Mouse (Mus musculus): ENCODE measurements around the gene Ppp1r27. TPM values are rescaled to one million over a fixed set of nuclear protein-coding genes. Genes with fewer than 3 reads are reported as not detected.

Gene Ppp1r27
- polyA plus RNA-seq, 1 experiment from 2014 or later = not detected

DNA sequence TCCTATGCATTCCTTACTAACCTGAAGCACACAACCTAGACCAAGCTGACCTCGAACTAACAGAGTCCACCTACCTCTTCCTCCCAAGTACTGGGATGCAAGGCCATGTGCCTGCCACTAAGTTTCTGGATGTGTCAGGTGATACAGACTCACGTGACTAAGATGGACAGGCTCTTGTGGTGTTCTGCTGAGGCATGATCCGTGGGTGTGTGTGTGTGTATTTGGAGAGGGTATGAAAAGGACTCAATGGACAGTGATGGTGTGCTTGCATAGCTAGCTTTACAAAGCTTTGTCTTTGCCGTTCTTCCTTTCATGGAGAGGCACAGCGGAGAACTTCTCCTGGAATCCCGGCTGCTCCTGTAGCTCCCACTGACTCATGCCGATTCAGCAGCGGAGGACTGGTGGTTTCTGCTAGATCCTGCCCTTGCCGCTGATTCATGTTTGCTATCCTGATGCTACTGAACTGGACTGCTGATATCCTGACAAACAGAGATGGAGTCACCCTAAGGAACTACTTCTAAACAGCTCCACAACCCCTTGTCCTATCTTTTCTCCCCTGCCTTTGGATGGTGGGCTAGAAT, 42.6 kb downstream of the Ppp1r27 start:
- Histone ChIP-seq H3K27ac (ENCODE audit: low read depth, low read length) (no peak overlapping the region), H3K4me1 (ENCODE audit: control insufficient read depth, insufficient read depth, low read length) (peaks cover 3% of the 10 kb centered on the region; the same call in 1 of the 2 replicates), H3K36me3 (ENCODE audit: control insufficient read depth, insufficient read depth, low read length) (no peaks in the 10 kb centered on the region), H3K27me3 (ENCODE audit: control insufficient read depth, insufficient read depth, low read length) (no peaks in the 10 kb centered on the region), H3K9me3 (replicated peaks; ENCODE audit: control insufficient read depth, low read length) (no peaks in the 10 kb centered on the region), H3K9ac (ENCODE audit: low read depth, low read length) (no peak overlapping the region), H3K4me2 (no peak overlapping the region), H3K4me3 (ENCODE audit: low read depth, low read length) (no peak overlapping the region)
- 75% methylated on average over 9 of the region's 9 CpGs for WGBS (ENCODE audit: insufficient replicate concordance)
- no peak for ATAC-seq (replicated peaks; ENCODE audit: insufficient number of reproducible peaks, low FRiP score, low TSS enrichment)

DNA sequence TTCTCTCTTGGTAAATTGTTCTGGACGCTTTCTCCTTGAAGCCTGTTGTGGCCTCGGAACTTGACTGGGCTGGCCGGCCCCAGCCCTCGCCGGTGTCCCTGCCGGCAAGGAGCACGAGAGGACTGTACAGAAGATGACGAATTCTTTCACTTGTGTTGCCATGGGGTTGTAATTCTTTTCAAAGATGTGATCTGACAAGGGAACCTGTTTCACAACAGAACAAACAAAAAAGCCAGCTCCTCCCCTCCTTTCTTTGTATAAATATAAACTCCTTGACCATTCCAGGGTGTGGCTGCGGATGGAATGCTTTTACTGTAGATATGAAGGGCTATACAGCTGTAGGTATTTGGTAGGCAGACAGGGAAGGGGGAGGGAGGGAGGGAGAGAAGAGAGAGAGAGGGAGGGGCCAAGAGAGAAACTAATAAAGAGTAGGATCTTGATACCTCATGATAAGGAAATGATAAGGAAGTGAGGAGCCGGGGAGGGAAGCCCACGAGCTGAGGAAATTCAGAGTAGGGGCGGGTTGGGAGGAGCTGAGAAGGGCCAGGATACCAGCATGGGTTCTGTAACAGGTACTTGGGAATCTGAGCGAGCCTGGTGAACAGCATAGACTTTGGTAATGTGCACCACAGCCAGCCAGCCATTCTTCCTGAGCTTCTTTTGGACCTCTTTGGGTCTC, 43.2 kb downstream of the Ppp1r27 start:
- peaks cover 3% of the 10 kb centered on the region; the same call in 1 of the 2 replicates for H3K4me1 ChIP-seq (ENCODE audit: control insufficient read depth, insufficient read depth, low read length)
- no peak overlapping the region for H3K4me3 ChIP-seq (ENCODE audit: low read depth, low read length)
- H3K27me3 ChIP-seq (ENCODE audit: control insufficient read depth, insufficient read depth, low read length) = no peaks in the 10 kb centered on the region
- WGBS (ENCODE audit: insufficient replicate concordance) = 66% methylated on average over 13 of the region's 13 CpGs
- no peaks in the 10 kb centered on the region for H3K9me3 ChIP-seq (replicated peaks; ENCODE audit: control insufficient read depth, low read length)
- no peak overlapping the region for H3K27ac ChIP-seq (ENCODE audit: low read depth, low read length)
- no peak overlapping the region for H3K4me2 ChIP-seq
- H3K9ac ChIP-seq (ENCODE audit: low read depth, low read length) = no peak overlapping the region
- ATAC-seq (replicated peaks; ENCODE audit: insufficient number of reproducible peaks, low FRiP score, low TSS enrichment) = no peak
- no peaks in the 10 kb centered on the region for H3K36me3 ChIP-seq (ENCODE audit: control insufficient read depth, insufficient read depth, low read length)

DNA sequence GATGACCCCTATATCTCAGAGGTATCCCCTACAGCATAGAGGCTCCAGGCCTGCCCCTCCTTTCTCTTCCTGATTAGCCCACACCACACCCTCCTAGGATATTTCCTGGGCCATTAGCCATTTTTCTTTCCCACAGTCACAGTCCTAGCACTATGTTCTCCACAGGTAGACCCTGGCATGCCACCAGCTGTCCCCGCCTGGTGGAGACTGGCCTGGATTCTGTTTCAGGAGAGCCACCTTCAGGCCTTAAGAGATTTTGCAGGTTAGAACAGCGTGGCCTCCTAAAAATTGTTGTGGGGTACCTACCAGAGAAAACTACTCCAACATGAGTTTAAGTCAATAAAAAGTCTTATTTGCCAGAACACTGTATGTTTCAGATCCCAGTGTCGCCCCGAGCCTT, 44.0 kb downstream of the Ppp1r27 start:
- Histone ChIP-seq H3K4me2 (no peak overlapping the region), H3K4me1 (ENCODE audit: control insufficient read depth, insufficient read depth, low read length) (peaks cover 3% of the 10 kb centered on the region; the same call in 1 of the 2 replicates), H3K27me3 (ENCODE audit: control insufficient read depth, insufficient read depth, low read length) (no peaks in the 10 kb centered on the region), H3K9me3 (replicated peaks; ENCODE audit: control insufficient read depth, low read length) (no peaks in the 10 kb centered on the region), H3K4me3 (ENCODE audit: low read depth, low read length) (no peak overlapping the region), H3K27ac (ENCODE audit: low read depth, low read length) (no peak overlapping the region), H3K9ac (ENCODE audit: low read depth, low read length) (no peak overlapping the region), H3K36me3 (ENCODE audit: control insufficient read depth, insufficient read depth, low read length) (no peaks in the 10 kb centered on the region)
- ATAC-seq (replicated peaks; ENCODE audit: insufficient number of reproducible peaks, low FRiP score, low TSS enrichment) = no peak
- WGBS (ENCODE audit: insufficient replicate concordance) = 56% methylated on average over 4 of the region's 4 CpGs

DNA sequence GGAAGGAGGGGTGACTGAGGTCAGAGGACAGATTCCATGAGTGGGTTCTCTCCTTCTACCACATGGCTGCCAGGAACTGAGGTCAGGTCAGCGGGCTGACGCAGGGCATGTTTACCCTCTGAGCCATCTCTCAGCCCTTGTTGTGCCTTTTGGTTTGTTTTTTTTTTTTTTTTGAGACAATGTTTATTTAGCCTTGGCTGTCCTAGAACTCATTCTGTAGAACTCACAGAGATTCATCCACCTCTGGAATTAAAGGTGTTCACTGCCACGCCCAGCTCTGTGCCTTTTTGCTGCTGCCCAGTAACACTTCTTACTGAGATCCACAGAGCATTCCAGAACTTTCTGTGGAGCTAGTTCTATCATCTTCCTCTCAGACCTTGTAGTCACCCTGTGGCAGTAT, 45.3 kb downstream of the Ppp1r27 start:
- H3K4me3 ChIP-seq (ENCODE audit: low read depth, low read length) = no peak overlapping the region
- H3K9me3 ChIP-seq (replicated peaks; ENCODE audit: control insufficient read depth, low read length) = no peaks in the 10 kb centered on the region
- no peaks in the 10 kb centered on the region for H3K36me3 ChIP-seq (ENCODE audit: control insufficient read depth, insufficient read depth, low read length)
- ATAC-seq (replicated peaks; ENCODE audit: insufficient number of reproducible peaks, low FRiP score, low TSS enrichment) = no peak
- no peaks in the 10 kb centered on the region for H3K27me3 ChIP-seq (ENCODE audit: control insufficient read depth, insufficient read depth, low read length)
- no peak overlapping the region for H3K9ac ChIP-seq (ENCODE audit: low read depth, low read length)
- H3K4me1 ChIP-seq (ENCODE audit: control insufficient read depth, insufficient read depth, low read length) = peaks cover 3% of the 10 kb centered on the region; the same call in 1 of the 2 replicates
- no peak overlapping the region for H3K27ac ChIP-seq (ENCODE audit: low read depth, low read length)
- no peak overlapping the region for H3K4me2 ChIP-seq
- 75% methylated on average over 3 of the region's 3 CpGs for WGBS (ENCODE audit: insufficient replicate concordance)

DNA sequence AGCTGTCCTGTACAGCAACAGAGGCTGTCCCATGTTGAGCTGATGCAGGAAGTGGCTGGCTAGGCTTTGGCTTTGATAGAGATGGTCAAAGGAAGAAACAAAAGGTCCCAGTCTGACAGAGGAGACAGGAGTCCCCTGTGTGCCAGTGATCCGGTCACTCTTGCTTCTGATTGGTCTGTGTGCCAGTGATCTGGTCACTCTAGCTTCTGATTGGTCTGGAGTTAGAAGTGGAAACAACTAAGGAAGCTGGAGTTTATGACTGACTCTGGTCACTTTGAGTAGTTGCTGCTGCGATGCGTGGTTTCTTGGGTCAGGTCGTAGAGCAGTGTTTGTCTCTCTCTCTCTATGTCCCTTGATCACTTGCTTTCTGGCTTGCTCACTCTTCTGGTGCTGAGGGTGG, 49.2 kb downstream of the Ppp1r27 start:
- 90% methylated on average over 4 of the region's 4 CpGs for WGBS (ENCODE audit: insufficient replicate concordance)
- no peak overlapping the region for H3K4me3 ChIP-seq (ENCODE audit: low read depth, low read length)
- H3K9me3 ChIP-seq (replicated peaks; ENCODE audit: control insufficient read depth, low read length) = no peaks in the 10 kb centered on the region
- no peak for ATAC-seq (replicated peaks; ENCODE audit: insufficient number of reproducible peaks, low FRiP score, low TSS enrichment)
- H3K36me3 ChIP-seq (ENCODE audit: control insufficient read depth, insufficient read depth, low read length) = peaks cover 6% of the 10 kb centered on the region; the same call in 1 of the 2 replicates
- no peaks in the 10 kb centered on the region; the same call in 1 of the 2 replicates for H3K4me1 ChIP-seq (ENCODE audit: control insufficient read depth, insufficient read depth, low read length)
- H3K4me2 ChIP-seq = no peak overlapping the region
- no peaks in the 10 kb centered on the region for H3K27me3 ChIP-seq (ENCODE audit: control insufficient read depth, insufficient read depth, low read length)
- no peak overlapping the region for H3K9ac ChIP-seq (ENCODE audit: low read depth, low read length)
- H3K27ac ChIP-seq (ENCODE audit: low read depth, low read length) = no peak overlapping the region

DNA sequence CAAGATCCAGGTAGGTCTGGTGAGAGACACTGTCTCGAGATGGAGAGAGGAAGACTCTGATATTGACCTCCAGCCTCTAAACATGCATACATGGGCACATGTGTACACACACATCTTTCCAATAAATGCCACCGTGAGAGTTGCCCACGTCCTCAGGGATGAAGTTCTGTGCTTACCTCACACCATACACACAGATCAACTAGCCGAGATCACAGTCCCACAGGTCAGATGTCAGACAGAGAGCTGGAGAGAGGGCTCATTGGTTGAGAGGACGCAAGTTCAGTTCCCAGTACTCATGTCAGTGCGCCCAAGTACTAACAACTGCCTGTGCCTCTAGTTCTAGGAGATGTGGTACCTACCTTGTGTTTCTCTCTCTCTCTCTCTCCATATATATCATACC, 49.9 kb downstream of the Ppp1r27 start:
- Histone ChIP-seq H3K4me2 (no peak overlapping the region), H3K9ac (ENCODE audit: low read depth, low read length) (no peak overlapping the region)
- WGBS (ENCODE audit: insufficient replicate concordance) = 63% methylated on average over 6 of the region's 6 CpGs

DNA sequence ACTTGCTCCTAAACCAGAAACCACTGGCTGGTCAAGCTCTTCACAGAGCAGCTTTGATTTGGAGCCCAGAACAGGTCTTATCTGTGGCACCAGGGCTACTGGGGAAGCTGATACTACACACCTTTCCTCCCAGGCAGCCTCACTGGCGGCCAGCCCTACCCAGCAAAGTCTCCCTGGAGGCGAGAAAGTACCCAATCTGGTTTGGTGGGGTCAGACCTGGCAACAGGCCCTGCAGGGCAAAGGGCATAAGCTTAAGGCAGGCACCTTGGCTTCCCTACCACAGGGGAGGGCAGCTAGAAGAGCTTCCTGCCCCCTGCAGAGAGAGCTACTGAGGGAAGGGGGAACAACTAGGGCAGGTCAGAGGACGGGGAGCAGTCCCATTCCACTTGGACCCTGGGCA, 50.6 kb downstream of the Ppp1r27 start:
- H3K4me1 ChIP-seq (ENCODE audit: control insufficient read depth, insufficient read depth, low read length) = no peaks in the 10 kb centered on the region; the same call in 1 of the 2 replicates

More for the DNA sequence above, 49.9 kb downstream of the Ppp1r27 start:
- Histone ChIP-seq H3K36me3 (ENCODE audit: control insufficient read depth, insufficient read depth, low read length) (peaks cover 9% of the 10 kb centered on the region), H3K4me1 (ENCODE audit: control insufficient read depth, insufficient read depth, low read length) (no peaks in the 10 kb centered on the region; the same call in 1 of the 2 replicates), H3K27ac (ENCODE audit: low read depth, low read length) (no peak overlapping the region), H3K27me3 (ENCODE audit: control insufficient read depth, insufficient read depth, low read length) (no peaks in the 10 kb centered on the region), H3K9me3 (replicated peaks; ENCODE audit: control insufficient read depth, low read length) (no peaks in the 10 kb centered on the region), H3K4me3 (ENCODE audit: low read depth, low read length) (no peak overlapping the region)
- ATAC-seq (replicated peaks; ENCODE audit: insufficient number of reproducible peaks, low FRiP score, low TSS enrichment) = no peak

More for the DNA sequence above, 50.6 kb downstream of the Ppp1r27 start:
- H3K4me3 ChIP-seq (ENCODE audit: low read depth, low read length) = no peak overlapping the region
- ATAC-seq (replicated peaks; ENCODE audit: insufficient number of reproducible peaks, low FRiP score, low TSS enrichment) = no peak
- 9% methylated on average over 3 of the region's 3 CpGs for WGBS (ENCODE audit: insufficient replicate concordance)
- no peaks in the 10 kb centered on the region for H3K9me3 ChIP-seq (replicated peaks; ENCODE audit: control insufficient read depth, low read length)
- H3K27ac ChIP-seq (ENCODE audit: low read depth, low read length) = no peak overlapping the region
- peaks cover 13% of the 10 kb centered on the region for H3K36me3 ChIP-seq (ENCODE audit: control insufficient read depth, insufficient read depth, low read length)
- H3K4me2 ChIP-seq = no peak overlapping the region
- no peak overlapping the region for H3K9ac ChIP-seq (ENCODE audit: low read depth, low read length)
- no peaks in the 10 kb centered on the region for H3K27me3 ChIP-seq (ENCODE audit: control insufficient read depth, insufficient read depth, low read length)

All from heart, embryonic 11.5 days (tissue).